Mouse (Mus musculus) forebrain, embryonic 14.5 days (tissue): ENCODE results near the gene Gmds. TPM values are rescaled to one million over a fixed set of nuclear protein-coding genes. Genes with fewer than 3 reads are reported as not detected.

Experiments used
- ATAC-seq: fragments of 200-750 bp; cut with Nextera tagmentation; 2 replicates; pipeline ENCODE4 v1.8.0; 2017; ENCODE audit warnings: mild to moderate bottlenecking, moderate library complexity
- DNase-seq: peaks from one replicate; pipeline ENCODE4 v3.0.0-alpha.2; 2015; ENCODE audit warnings: low spot score
- H3K27ac ChIP-seq: fragments of 300-500 bp; sonication (generic); 2 replicates; pipeline ENCODE4 v1.5.1; 2014; ENCODE audit warnings: low read depth, mild to moderate bottlenecking, control low read depth, low read length, moderate library complexity
- H3K27me3 ChIP-seq: fragments of 300-500 bp; sonication (generic); replicated peaks from 2 replicates; pipeline ENCODE4 v1.6.1; 2014; ENCODE audit warnings: low read length, control low read depth, mixed read lengths; ENCODE audit not compliant: control insufficient read depth, insufficient read depth
- H3K36me3 ChIP-seq: fragments of 300-500 bp; sonication (generic); 2 replicates; pipeline ENCODE4 v1.6.1; 2014; ENCODE audit warnings: low read length, control low read depth; ENCODE audit not compliant: control insufficient read depth, insufficient read depth
- H3K4me1 ChIP-seq: fragments of 300-500 bp; sonication (generic); 2 replicates; pipeline ENCODE4 v1.6.1; 2014; ENCODE audit warnings: antibody characterized with exemption, low read length, control low read depth; ENCODE audit not compliant: control insufficient read depth, insufficient read depth
- H3K4me2 ChIP-seq: fragments of 300-500 bp; sonication (generic); 2 replicates; pipeline ENCODE4 v1.6.1; 2014; ENCODE audit warnings: mild to moderate bottlenecking, control low read depth, low read length
- H3K4me3 ChIP-seq: fragments of 300-500 bp; sonication (generic); 2 replicates; pipeline ENCODE4 v1.5.1; 2014; ENCODE audit warnings: low read depth, low read length, control low read depth
- H3K9ac ChIP-seq: fragments of 300-500 bp; sonication (generic); 2 replicates; pipeline ENCODE4 v1.6.1; 2014; ENCODE audit warnings: mild to moderate bottlenecking, low read length, control low read depth, moderate library complexity
- H3K9me3 ChIP-seq: fragments of 300-500 bp; sonication (generic); replicated peaks from 2 replicates; pipeline ENCODE4 v1.6.1; 2016; ENCODE audit warnings: low read length, control low read depth, mixed read lengths; ENCODE audit not compliant: control insufficient read depth
- WGBS: fragments of 180-500 bp; shearing (Covaris S2); extraction: QIAGEN DNeasy Blood & Tissue Kit; methylation state at CpG from one replicate; pipeline ENCODE4 v1.1.7; 2014; 5-methylcytosine and 5-hydroxymethylcytosine counted together
- polyA plus RNA-seq: library from polyadenylated mRNA; unstranded; fragments of >200 nt; fragmentation: Nextera tagmentation; extraction: Ambion mirVana; gene quantifications from 2 replicates; pipeline ENCODE4 v1.2.1, GENCODE M21; 2014

Gene Gmds
- polyA plus RNA-seq, 1 experiment from 2014 or later, result 31.1 TPM

- Histone ChIP-seq H3K36me3 (no peaks in the 10 kb centered on the region), H3K27ac (no peak overlapping the region; the same call in 1 of the 2 replicates)
- ATAC-seq, result peak; percentile 73; the same call in 1 of the 2 replicates
Observed at GRCm38 (mm10) chr13:32337735-32338512, 616 bp downstream of the Gmds start.

DNA sequence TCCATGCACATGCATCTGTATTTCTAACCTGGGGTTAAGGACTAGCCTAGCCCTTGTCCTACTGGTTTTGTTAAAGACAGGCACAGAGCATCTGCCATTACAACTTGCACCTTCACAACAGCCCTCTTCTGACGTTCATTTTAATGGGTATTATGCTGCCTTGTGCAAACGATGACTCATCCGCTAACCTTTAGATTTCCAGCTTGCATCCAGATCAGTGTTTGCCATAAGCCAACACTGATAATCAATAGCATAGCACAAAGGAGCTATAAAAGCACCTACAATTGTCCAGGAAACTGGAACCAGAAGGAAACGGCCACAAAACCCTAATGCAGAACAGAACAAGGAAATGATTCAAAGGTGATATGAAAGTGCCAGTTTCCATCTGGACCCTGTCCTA lies 20.2 kb downstream of the Gmds start:
- Histone ChIP-seq H3K27me3 (no peaks in the 10 kb centered on the region), H3K36me3 (no peaks in the 10 kb centered on the region), H3K9me3 (no peaks in the 10 kb centered on the region), H3K4me1 (no peaks in the 10 kb centered on the region), H3K4me3 (no peak overlapping the region), H3K27ac (no peak overlapping the region), H3K4me2 (no peak overlapping the region), H3K9ac (no peak overlapping the region)
- whole genome bisulfite sequencing, result 78% methylated on average over 4 of the region's 4 CpGs
- no peak for DNase-seq
- no peak for ATAC-seq

More at GRCm38 (mm10) chr13:32337735-32338512, 616 bp downstream of the Gmds start:
- H3K4me2 ChIP-seq, result peak overlapping the region; percentile 82
- no peaks in the 10 kb centered on the region for H3K9me3 ChIP-seq
- H3K4me3 ChIP-seq, result peak overlapping the region; percentile 79
- H3K27me3 ChIP-seq, result no peaks in the 10 kb centered on the region
- no peaks in the 10 kb centered on the region for H3K4me1 ChIP-seq
- peak overlapping the region; percentile 83 for H3K9ac ChIP-seq
- WGBS, result 4% methylated on average over 32 of the region's 32 CpGs
- DNase-seq, result no peak

- Histone ChIP-seq H3K27ac (no peak overlapping the region), H3K9me3 (no peaks in the 10 kb centered on the region), H3K4me3 (no peak overlapping the region), H3K4me1 (no peaks in the 10 kb centered on the region), H3K36me3 (no peaks in the 10 kb centered on the region), H3K4me2 (no peak overlapping the region), H3K27me3 (no peaks in the 10 kb centered on the region), H3K9ac (no peak overlapping the region)
- 89% methylated on average over 3 of the region's 3 CpGs for WGBS
- ATAC-seq (no peak), DNase-seq (no peak)
Observed at GRCm38 (mm10) chr13:32317354-32317753, 21.2 kb downstream of the Gmds start.

DNA sequence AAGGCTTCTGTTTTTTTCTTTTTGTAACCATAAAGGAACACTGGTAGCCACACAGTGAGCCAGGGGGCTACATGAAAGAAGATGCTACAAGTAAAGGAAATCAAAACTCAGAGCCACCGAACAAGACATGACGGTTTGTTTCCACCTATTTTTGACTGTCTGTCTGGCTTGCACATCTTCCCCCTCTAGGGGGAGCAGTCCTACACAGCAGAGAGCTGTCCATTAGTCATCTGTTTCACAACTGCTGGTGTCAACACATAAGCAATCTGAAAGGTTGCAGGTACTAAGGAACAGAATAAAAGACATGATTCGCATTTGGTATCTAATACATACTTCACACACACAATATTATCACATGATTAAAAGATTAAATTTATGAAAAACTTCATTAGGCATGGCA lies 25.9 kb downstream of the Gmds start:
- peak; percentile 29 for DNase-seq
- H3K9me3 ChIP-seq, result no peaks in the 10 kb centered on the region
- H3K4me3 ChIP-seq, result no peak overlapping the region
- H3K27ac ChIP-seq, result no peak overlapping the region
- H3K4me2 ChIP-seq, result no peak overlapping the region
- no peaks in the 10 kb centered on the region for H3K36me3 ChIP-seq
- no peak overlapping the region for H3K9ac ChIP-seq
- H3K27me3 ChIP-seq, result no peaks in the 10 kb centered on the region
- H3K4me1 ChIP-seq, result no peaks in the 10 kb centered on the region
- WGBS, result 70% methylated on average over 3 of the region's 3 CpGs
- no peak for ATAC-seq

GRCm38 (mm10) chr13:32311476-32311875 lies 27.1 kb downstream of the Gmds start:
- no peak for DNase-seq
- Histone ChIP-seq H3K4me1 (no peaks in the 10 kb centered on the region), H3K36me3 (no peaks in the 10 kb centered on the region), H3K9ac (no peak overlapping the region), H3K27ac (no peak overlapping the region), H3K4me3 (no peak overlapping the region), H3K27me3 (no peaks in the 10 kb centered on the region), H3K9me3 (no peaks in the 10 kb centered on the region), H3K4me2 (no peak overlapping the region)
- ATAC-seq, result no peak
- WGBS, result 90% methylated on average over 2 of the region's 2 CpGs

GRCm38 (mm10) chr13:32298456-32298855 lies 40.1 kb downstream of the Gmds start:
- no peak overlapping the region for H3K4me2 ChIP-seq
- ATAC-seq, result no peak
- H3K9me3 ChIP-seq, result no peaks in the 10 kb centered on the region
- H3K9ac ChIP-seq, result no peak overlapping the region
- WGBS, result 8% methylated on average over 1 of the region's 1 CpGs
- H3K4me3 ChIP-seq, result no peak overlapping the region
- peak; percentile 2 for DNase-seq
- no peak overlapping the region for H3K27ac ChIP-seq
- no peaks in the 10 kb centered on the region; the same call in 1 of the 2 replicates for H3K4me1 ChIP-seq
- H3K27me3 ChIP-seq, result no peaks in the 10 kb centered on the region
- no peaks in the 10 kb centered on the region for H3K36me3 ChIP-seq

GRCm38 (mm10) chr13:32297398-32297797 lies 41.1 kb downstream of the Gmds start:
- Histone ChIP-seq H3K36me3 (no peaks in the 10 kb centered on the region), H3K4me1 (no peaks in the 10 kb centered on the region; the same call in 1 of the 2 replicates), H3K27me3 (no peaks in the 10 kb centered on the region), H3K4me2 (no peak overlapping the region), H3K27ac (no peak overlapping the region), H3K9me3 (no peaks in the 10 kb centered on the region), H3K4me3 (no peak overlapping the region), H3K9ac (no peak overlapping the region)
- WGBS, result 53% methylated on average over 5 of the region's 5 CpGs
- ATAC-seq (peak; percentile 69), DNase-seq (peak; percentile 63)

GRCm38 (mm10) chr13:32294416-32295195 lies 43.9 kb downstream of the Gmds start:
- Histone ChIP-seq H3K4me1 (no peaks in the 10 kb centered on the region; the same call in 1 of the 2 replicates), H3K36me3 (no peaks in the 10 kb centered on the region), H3K9me3 (no peaks in the 10 kb centered on the region), H3K9ac (no peak overlapping the region), H3K4me3 (no peak overlapping the region), H3K4me2 (no peak overlapping the region), H3K27me3 (no peaks in the 10 kb centered on the region), H3K27ac (no peak overlapping the region)
- no peak for DNase-seq
- ATAC-seq, result no peak
- WGBS, result 70% methylated on average over 3 of the region's 3 CpGs
